Mouse (Mus musculus): ENCODE data around the gene Tmem189. TPM values are rescaled to one million over a fixed set of nuclear protein-coding genes. Genes with fewer than 3 reads are reported as not detected.

Tmem189 gene
- polyA plus RNA-seq, 1 experiment from 2014 or later, result 47.3 TPM

DNA sequence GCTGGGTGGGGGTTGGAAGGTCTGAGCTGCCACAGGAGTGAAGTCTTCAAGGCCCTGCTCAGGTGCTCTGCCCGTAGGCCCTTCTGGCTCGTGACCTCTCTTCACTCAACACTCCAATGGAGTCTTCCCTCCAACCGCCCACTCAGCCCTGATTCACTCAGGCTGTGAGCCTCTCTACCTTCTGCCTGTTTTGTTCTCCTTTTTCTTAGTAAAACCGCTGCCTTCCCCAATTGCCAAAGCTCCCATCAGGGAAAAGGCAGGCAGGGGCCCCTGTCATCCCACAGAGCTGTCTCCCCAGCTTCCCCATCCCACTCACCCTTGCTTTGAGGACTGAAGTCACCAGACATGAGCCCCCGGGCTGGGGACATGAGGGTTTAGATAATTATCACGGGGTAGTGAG is 25.4 kb upstream of the Tmem189 start:
- Histone ChIP-seq H3K9ac (no peak overlapping the region), H3K27ac (no peak overlapping the region)

DNA sequence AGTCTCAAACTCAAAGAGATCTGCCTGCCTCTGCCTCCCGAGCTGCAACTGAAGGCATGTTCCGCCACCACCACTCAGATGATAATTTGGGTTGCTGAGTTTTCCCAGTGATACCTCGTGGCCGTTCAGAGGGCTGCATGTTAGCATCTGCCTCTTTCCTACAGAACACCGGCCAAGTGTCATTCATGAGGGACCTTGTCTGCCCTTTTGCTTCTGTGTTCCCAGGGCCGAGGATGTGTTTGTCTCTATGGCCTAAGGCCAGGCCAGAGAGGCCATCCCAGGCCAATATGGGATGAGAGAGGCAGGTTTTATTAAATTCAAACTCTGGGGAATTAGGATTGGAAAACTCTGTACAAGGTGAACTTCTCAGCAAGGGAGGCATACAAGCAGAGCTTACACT is 24.7 kb upstream of the Tmem189 start:
- H3K27me3 ChIP-seq, result no peaks in the 10 kb centered on the region
- no peak for ATAC-seq (replicated peaks; ENCODE audit: low FRiP score)
- no peak overlapping the region for H3K27ac ChIP-seq
- no peaks in the 10 kb centered on the region for H3K36me3 ChIP-seq
- H3K4me3 ChIP-seq (replicated peaks), result no peak overlapping the region
- H3K4me2 ChIP-seq, result no peak overlapping the region
- no peaks in the 10 kb centered on the region for H3K9me3 ChIP-seq (replicated peaks)
- peaks cover 20% of the 10 kb centered on the region for H3K4me1 ChIP-seq
- no peak overlapping the region for H3K9ac ChIP-seq
- WGBS, result 90% methylated on average over 6 of the region's 6 CpGs

More for the DNA sequence above, 25.4 kb upstream of the Tmem189 start:
- Histone ChIP-seq H3K4me1 (peaks cover 19% of the 10 kb centered on the region), H3K27me3 (no peaks in the 10 kb centered on the region), H3K4me2 (no peak overlapping the region), H3K9me3 (replicated peaks) (no peaks in the 10 kb centered on the region), H3K4me3 (replicated peaks) (no peak overlapping the region), H3K36me3 (no peaks in the 10 kb centered on the region)
- WGBS, result 64% methylated on average over 6 of the region's 6 CpGs
- ATAC-seq (replicated peaks; ENCODE audit: low FRiP score), result no peak

DNA sequence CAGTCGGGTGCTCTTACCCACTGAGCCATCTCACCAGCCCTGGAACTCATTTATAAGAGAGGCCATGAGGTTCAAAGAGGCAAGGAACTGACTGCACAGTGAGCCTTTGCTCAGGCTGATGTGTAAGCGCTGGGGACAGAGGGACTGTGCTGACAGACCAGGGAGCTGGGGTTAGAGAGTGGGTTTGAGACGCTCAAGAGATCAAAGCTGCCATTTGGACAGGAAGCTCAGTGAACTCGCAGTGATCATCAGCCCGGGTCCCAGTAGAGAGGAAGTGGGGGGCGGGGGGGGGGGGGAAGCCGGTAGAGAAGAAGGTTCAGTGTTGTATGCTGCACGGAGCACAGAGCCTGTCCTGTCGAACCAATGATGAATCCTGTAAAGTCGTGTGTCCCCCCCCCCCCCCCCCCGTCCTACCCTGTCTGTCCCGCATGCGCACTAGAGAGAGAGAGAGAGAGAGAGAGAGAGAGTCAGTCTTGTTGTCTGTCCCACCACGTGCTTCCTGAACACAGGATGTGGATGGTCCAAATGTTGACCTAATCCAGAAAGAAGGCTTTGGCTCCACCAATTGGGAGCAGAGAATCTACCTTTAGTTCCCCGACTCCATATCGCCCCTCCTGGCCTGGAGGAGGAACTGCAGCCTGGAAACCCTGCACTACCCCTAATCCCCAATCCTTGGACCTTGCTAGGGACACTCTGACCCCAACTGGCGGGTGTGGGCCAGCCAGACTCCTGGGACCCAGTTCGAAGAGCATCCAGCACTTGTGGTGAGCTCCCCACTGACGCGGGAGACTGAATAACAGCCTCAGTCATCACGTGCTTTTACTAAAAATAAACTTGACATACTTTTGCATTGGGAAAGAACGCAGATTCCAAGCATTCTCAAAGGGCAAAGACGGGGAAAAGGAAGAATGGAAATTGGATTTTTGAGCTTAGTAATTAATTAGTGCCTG is 23.5 kb upstream of the Tmem189 start:
- Histone ChIP-seq H3K4me2 (no peak overlapping the region), H3K4me1 (peaks cover 28% of the 10 kb centered on the region), H3K27ac (peak overlapping the region; percentile 11; the same call in 1 of the 2 replicates), H3K4me3 (replicated peaks) (no peak overlapping the region), H3K27me3 (no peaks in the 10 kb centered on the region), H3K9ac (no peak overlapping the region), H3K9me3 (replicated peaks) (no peaks in the 10 kb centered on the region), H3K36me3 (no peaks in the 10 kb centered on the region)
- peak; percentile 61; the same call in 1 of the 2 replicates for ATAC-seq (replicated peaks; ENCODE audit: low FRiP score)
- 58% methylated on average over 18 of the region's 23 CpGs for WGBS

DNA sequence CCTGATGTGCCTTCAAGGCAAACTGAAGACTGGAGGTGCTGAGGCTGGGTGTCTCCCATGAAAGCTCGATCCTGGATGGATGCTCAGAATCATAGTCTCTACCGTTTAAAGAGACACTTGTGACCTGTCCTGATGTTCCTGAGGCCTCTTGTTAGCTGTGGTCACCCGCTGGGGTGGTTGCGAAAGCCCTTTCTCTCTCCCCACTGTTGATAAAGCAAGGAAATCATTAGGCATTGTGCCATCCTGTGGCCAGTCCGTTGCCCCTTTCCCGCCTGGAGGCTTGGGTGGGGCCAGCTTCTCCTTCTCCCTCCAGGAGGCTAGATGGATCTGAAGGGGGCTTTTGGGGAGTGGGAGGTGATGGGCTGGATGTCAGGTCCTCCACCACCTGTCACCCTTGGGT is 21.0 kb upstream of the Tmem189 start:
- no peak overlapping the region for H3K4me3 ChIP-seq (replicated peaks)
- H3K9me3 ChIP-seq (replicated peaks), result no peaks in the 10 kb centered on the region
- ATAC-seq (replicated peaks; ENCODE audit: low FRiP score), result no peak
- no peaks in the 10 kb centered on the region for H3K27me3 ChIP-seq
- H3K27ac ChIP-seq, result no peak overlapping the region
- no peaks in the 10 kb centered on the region for H3K36me3 ChIP-seq
- H3K9ac ChIP-seq, result no peak overlapping the region
- H3K4me2 ChIP-seq, result no peak overlapping the region
- H3K4me1 ChIP-seq, result peaks cover 39% of the 10 kb centered on the region
- WGBS, result 69% methylated on average over 6 of the region's 6 CpGs

DNA sequence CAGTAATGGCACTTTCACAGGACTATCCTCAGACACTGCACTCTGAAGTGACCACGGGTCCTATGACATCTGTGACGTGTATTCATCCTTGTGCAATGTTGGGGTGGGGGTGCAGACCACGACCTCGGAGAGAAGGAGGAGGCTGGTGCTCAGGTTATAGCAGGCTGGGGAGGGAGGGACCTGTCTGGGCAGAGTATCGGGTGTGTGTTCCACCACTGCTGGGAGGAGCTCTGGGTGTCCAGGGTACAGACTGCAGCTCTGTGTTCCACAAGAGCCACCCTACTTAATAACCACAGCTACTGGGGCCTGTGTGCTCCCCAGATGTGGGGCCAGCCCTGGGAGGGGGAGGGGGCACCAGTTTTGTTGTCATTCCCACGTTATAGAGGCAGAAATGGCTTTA is 20.3 kb upstream of the Tmem189 start:
- 52% methylated on average over 6 of the region's 6 CpGs for WGBS
- H3K27me3 ChIP-seq, result no peaks in the 10 kb centered on the region
- peaks cover 36% of the 10 kb centered on the region for H3K4me1 ChIP-seq
- no peak overlapping the region for H3K27ac ChIP-seq
- no peaks in the 10 kb centered on the region for H3K36me3 ChIP-seq
- no peaks in the 10 kb centered on the region for H3K9me3 ChIP-seq (replicated peaks)
- H3K4me2 ChIP-seq, result no peak overlapping the region
- no peak overlapping the region for H3K4me3 ChIP-seq (replicated peaks)
- no peak overlapping the region for H3K9ac ChIP-seq
- no peak for ATAC-seq (replicated peaks; ENCODE audit: low FRiP score)

DNA sequence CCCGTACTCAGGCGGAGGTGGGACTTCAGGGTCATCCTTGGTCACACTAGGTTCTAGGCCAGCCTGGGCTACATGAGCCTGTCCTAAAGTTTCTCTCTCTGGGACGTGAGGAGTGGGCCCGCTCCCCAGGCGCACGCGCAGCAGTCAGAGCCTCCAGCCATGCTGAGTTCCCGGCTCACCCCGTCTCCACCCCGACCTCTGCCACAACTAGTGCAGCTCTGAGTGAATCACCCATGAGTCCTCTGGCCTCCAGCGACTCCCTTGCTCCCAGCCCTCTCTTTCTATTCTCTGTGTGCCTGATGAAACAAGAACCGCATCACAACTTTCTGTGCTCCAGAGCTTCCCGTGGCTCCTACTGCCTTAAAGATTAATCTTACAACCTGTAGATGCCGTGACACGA is 18.8 kb upstream of the Tmem189 start:
- H3K36me3 ChIP-seq, result no peaks in the 10 kb centered on the region
- H3K4me1 ChIP-seq, result peaks cover 35% of the 10 kb centered on the region
- H3K27ac ChIP-seq, result no peak overlapping the region; the same call in 1 of the 2 replicates
- no peak overlapping the region for H3K9ac ChIP-seq
- no peak overlapping the region for H3K4me3 ChIP-seq (replicated peaks)
- H3K9me3 ChIP-seq (replicated peaks), result no peaks in the 10 kb centered on the region
- no peak for ATAC-seq (replicated peaks; ENCODE audit: low FRiP score)
- no peak overlapping the region for H3K4me2 ChIP-seq
- H3K27me3 ChIP-seq, result no peaks in the 10 kb centered on the region
- WGBS, result 48% methylated on average over 15 of the region's 15 CpGs

DNA sequence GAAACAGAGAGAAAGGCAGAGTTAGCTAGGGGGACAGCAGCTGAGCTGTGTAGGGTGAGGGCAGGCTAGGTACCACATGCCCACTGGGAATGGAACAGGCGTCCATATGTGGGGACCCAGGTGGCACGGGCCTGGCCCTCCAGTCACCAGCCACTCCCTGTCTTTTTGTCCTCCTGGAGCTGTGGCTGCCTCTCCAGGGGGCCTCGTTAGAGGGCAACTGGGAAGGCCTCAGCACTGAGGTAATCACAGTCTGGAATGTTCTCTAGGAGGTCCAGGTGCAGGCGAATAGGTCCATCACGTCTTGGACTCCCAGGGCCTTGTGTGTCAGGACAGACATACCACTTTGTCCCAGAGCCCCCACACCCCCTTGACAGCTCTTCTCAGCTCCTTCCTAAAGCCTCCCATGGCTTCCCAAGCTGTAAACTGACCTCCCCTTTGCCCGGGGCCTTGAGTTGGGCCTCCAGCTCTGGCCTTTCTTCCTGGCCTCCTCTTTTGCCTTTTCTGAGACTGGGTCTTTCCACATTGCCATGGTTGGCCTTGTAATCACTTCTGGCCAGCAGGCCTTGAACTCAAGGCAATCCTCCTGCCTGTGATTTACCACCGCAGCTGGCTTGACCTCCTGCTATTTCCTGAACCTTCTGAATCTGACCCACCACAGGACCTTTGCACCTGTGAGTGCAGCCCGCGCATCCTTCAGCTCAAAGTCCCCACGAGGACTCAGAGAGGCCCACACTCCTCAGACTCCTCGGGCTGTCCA is 16.7 kb upstream of the Tmem189 start:
- no peak overlapping the region for H3K27ac ChIP-seq
- no peak for ATAC-seq (replicated peaks; ENCODE audit: low FRiP score)
- H3K36me3 ChIP-seq, result no peaks in the 10 kb centered on the region
- no peak overlapping the region for H3K4me2 ChIP-seq
- no peak overlapping the region for H3K9ac ChIP-seq
- WGBS, result 59% methylated on average over 11 of the region's 11 CpGs
- no peaks in the 10 kb centered on the region for H3K27me3 ChIP-seq
- H3K9me3 ChIP-seq (replicated peaks), result no peaks in the 10 kb centered on the region
- H3K4me1 ChIP-seq, result peaks cover 28% of the 10 kb centered on the region
- H3K4me3 ChIP-seq (replicated peaks), result no peak overlapping the region

DNA sequence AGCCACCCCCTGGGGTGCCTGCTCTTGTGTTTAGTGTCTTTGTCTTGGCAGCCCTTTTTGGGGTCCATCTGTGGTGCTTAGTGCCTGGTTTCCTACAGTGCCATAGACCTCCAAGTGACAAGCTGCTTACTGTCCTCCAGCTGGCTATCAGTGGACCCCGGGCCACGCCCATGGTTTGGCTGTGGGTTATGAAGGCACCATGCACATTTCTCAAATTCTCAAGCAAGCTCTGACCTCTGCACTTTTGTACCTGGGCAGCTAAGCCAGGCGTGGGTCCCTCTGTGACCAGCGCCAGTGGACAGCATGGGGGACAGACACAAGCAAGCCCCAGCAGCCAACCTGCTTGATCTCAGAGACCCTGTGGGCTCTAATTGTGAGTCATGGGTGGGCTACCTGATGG is 14.8 kb upstream of the Tmem189 start:
- Histone ChIP-seq H3K4me3 (replicated peaks) (no peak overlapping the region), H3K36me3 (no peaks in the 10 kb centered on the region), H3K27me3 (no peaks in the 10 kb centered on the region), H3K9me3 (replicated peaks) (no peaks in the 10 kb centered on the region), H3K4me1 (peaks cover 19% of the 10 kb centered on the region; the same call in 1 of the 2 replicates), H3K4me2 (no peak overlapping the region), H3K27ac (no peak overlapping the region), H3K9ac (no peak overlapping the region)
- 91% methylated on average over 4 of the region's 4 CpGs for WGBS
- ATAC-seq (replicated peaks; ENCODE audit: low FRiP score), result no peak

DNA sequence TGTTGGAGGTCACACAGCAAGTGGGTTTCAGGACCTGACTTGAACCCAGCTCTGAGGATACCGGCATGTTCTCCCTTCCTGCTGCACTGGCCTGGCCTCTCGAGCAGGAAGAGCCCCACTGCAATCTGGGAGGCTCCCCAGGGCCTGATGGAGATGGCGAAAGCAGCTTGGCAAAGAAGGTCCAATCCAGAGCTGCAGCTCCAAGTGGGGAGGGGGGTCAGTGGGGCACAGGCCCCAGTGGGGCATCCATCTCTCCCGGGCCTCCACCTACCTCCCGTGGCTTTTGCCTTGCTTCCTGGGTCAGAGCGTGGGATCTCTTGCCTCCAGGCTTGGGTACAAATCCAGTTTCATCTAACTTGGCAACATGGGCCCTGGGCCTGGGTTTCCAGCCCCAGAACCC is 12.5 kb upstream of the Tmem189 start:
- peaks cover 18% of the 10 kb centered on the region; the same call in 1 of the 2 replicates for H3K4me1 ChIP-seq
- H3K9ac ChIP-seq, result no peak overlapping the region
- H3K27me3 ChIP-seq, result no peaks in the 10 kb centered on the region
- H3K36me3 ChIP-seq, result no peaks in the 10 kb centered on the region
- H3K27ac ChIP-seq, result no peak overlapping the region
- H3K4me2 ChIP-seq, result no peak overlapping the region
- ATAC-seq (replicated peaks; ENCODE audit: low FRiP score), result no peak
- H3K9me3 ChIP-seq (replicated peaks), result no peaks in the 10 kb centered on the region
- 76% methylated on average over 6 of the region's 6 CpGs for WGBS
- no peak overlapping the region for H3K4me3 ChIP-seq (replicated peaks)

DNA sequence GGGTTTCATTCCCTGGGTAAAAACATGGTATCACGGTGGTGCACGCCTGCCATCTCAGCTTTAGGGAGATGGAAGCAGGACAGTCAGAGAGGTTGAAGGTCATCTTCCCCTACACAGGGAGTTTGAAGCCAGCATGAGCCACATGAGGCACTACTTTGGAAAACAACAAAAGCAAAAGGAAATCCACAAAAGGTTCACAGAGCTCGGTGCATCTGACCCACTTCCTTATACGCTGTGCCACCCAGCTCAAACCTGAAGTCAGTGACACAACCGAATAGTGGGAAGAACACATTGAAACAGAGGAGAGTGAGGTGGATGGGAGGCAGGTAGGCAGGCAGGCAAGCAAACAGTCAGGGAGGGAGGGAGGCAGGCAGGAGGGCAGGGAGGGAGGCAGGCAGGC is 11.8 kb upstream of the Tmem189 start:
- no peak overlapping the region for H3K27ac ChIP-seq
- WGBS, result 79% methylated on average over 5 of the region's 5 CpGs
- peaks cover 14% of the 10 kb centered on the region; the same call in 1 of the 2 replicates for H3K4me1 ChIP-seq
- no peaks in the 10 kb centered on the region for H3K36me3 ChIP-seq
- H3K4me2 ChIP-seq, result no peak overlapping the region
- no peak overlapping the region for H3K9ac ChIP-seq
- no peak for ATAC-seq (replicated peaks; ENCODE audit: low FRiP score)
- H3K4me3 ChIP-seq (replicated peaks), result no peak overlapping the region
- H3K9me3 ChIP-seq (replicated peaks), result no peaks in the 10 kb centered on the region
- no peaks in the 10 kb centered on the region for H3K27me3 ChIP-seq

DNA sequence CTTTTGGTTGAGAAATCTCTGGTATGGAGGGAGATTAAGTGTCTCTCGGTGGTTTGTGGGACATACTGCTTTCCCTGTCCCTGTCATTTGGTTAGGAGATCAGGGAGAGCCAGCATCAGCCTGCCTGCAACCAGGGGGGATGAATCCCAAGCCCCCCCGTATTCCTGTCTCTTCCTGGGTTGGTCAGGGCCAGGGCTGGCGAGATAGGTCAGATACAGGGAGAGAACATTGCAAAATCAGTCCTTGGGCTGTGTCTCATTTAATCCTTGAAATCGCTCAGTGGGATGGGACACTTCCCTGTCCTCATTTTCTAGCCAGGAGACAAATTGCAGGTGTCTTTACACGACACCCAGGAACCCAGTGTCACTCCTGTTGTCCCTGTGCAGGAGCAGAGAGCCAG is 10.4 kb upstream of the Tmem189 start:
- no peak overlapping the region for H3K27ac ChIP-seq
- H3K27me3 ChIP-seq, result no peaks in the 10 kb centered on the region
- 74% methylated on average over 5 of the region's 5 CpGs for WGBS
- no peaks in the 10 kb centered on the region for H3K36me3 ChIP-seq
- H3K4me3 ChIP-seq (replicated peaks), result no peak overlapping the region
- H3K4me2 ChIP-seq, result no peak overlapping the region
- ATAC-seq (replicated peaks; ENCODE audit: low FRiP score), result no peak
- H3K4me1 ChIP-seq, result peaks cover 14% of the 10 kb centered on the region; the same call in 1 of the 2 replicates
- H3K9ac ChIP-seq, result no peak overlapping the region
- 0 out of 2 replicates have a peak, but pooled peaks cover 4% of the 10 kb centered on the region for H3K9me3 ChIP-seq (replicated peaks)

DNA sequence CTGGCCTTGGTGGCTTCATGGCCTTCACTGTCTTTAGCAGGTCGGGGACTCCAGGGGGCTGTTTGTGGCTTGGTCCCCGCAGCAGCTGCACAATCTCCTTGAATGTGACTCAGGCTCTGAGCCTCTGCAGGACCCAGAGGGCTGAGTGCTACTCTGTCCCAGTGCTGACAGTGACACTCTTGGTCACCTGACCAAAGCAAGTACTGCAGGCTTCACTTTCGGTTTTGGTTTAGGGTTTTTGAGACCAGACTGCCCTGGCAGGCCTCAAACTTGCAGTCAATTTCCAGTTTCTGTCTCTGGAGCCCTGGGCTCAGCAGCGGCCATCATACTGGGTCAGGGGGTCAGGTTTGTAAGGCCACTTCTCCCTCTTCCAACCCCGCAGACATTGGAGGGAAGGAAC is 8.3 kb upstream of the Tmem189 start:
- no peak overlapping the region for H3K4me2 ChIP-seq

More for the DNA sequence above, 8.3 kb upstream of the Tmem189 start:
- H3K27ac ChIP-seq, result peak overlapping the region; percentile 52
- H3K4me3 ChIP-seq (replicated peaks), result no peak overlapping the region
- 0 out of 2 replicates have a peak, but pooled peaks cover 5% of the 10 kb centered on the region for H3K9me3 ChIP-seq (replicated peaks)
- ATAC-seq (replicated peaks; ENCODE audit: low FRiP score), result 0 out of 2 replicates have a peak, but pooled peaks have one; percentile 38
- H3K9ac ChIP-seq, result no peak overlapping the region
- H3K27me3 ChIP-seq, result no peaks in the 10 kb centered on the region
- peaks cover 14% of the 10 kb centered on the region; the same call in 1 of the 2 replicates for H3K4me1 ChIP-seq
- WGBS, result 40% methylated on average over 5 of the region's 5 CpGs
- no peaks in the 10 kb centered on the region for H3K36me3 ChIP-seq
